Mouse (Mus musculus) erythroblast, embryonic 14.5 days (primary cell): ENCODE data around the gene Cdkl3.

Experiments used
- GATA1 ChIP-seq: IDR thresholded peaks from 2 replicates; pipeline ENCODE4 v1.6.1; 2012; ENCODE audit warnings: low read length, inconsistent platforms, mixed read lengths
- TAL1 ChIP-seq: IDR thresholded peaks from 3 replicates; pipeline ENCODE4 v1.6.1; 2012; ENCODE audit warnings: low read length, inconsistent platforms, mixed read lengths

DNA sequence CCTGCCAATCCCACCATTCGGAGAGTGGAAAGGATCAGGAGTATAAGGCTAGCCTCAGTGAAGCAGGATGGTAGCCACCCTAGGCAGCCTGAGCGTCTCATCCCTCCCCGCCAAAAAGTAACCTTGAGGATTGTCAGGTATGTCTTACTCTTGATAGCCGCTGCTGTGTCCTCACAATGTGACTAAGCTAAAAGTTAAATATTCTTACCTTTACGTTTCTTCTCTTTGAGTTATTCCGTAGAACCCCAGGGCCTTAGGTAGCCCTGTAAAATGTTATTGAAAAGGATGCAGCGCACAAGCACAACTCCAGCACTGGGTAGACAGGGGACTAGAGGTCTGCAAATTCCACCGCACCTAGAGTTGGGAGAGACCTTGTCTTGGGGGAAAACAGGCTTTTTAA is 2.2 kb upstream of the Cdkl3 start:
- TF ChIP-seq TAL1: no peak
- no peak for TF ChIP-seq GATA1
